Mouse (Mus musculus) macrophage (primary cell): ENCODE data around the gene Efnb3. TPM values are rescaled to one million over a fixed set of nuclear protein-coding genes. Genes with fewer than 3 reads are reported as not detected.

Experiments
- H3K27ac ChIP-seq: fragments of 350-480 bp; formaldehyde crosslinking; 2 replicates; pipeline ENCODE4 v1.9.0; 2021
- H3K36me3 ChIP-seq: fragments of 350-480 bp; formaldehyde crosslinking; 2 replicates; pipeline ENCODE4 v1.9.0; 2021; ENCODE audit errors: inconsistent target
- H3K4me3 ChIP-seq: fragments of 350-480 bp; formaldehyde crosslinking; 2 replicates; pipeline ENCODE4 v1.9.0; 2021; ENCODE audit errors: inconsistent target
- H3K79me2 ChIP-seq: fragments of 350-480 bp; formaldehyde crosslinking; 2 replicates; pipeline ENCODE4 v1.9.0; 2021; ENCODE audit errors: inconsistent target
- WGBS: methylation state at CpG from one replicate; pipeline ENCODE4 v1.1.7; 2026; ENCODE audit warnings: inconsistent platforms; ENCODE audit not compliant: missing documents; 5-methylcytosine and 5-hydroxymethylcytosine counted together
- polyA plus RNA-seq: library from polyadenylated mRNA; stranded (reverse); fragments of 250-400 nt; gene quantifications from 3 replicates; pipeline ENCODE4 v1.2.4, GENCODE M21; 2018; ENCODE audit warnings: inconsistent platforms

The Efnb3 gene
- polyA plus RNA-seq, 1 experiment from 2014 or later = 0.06 TPM

DNA sequence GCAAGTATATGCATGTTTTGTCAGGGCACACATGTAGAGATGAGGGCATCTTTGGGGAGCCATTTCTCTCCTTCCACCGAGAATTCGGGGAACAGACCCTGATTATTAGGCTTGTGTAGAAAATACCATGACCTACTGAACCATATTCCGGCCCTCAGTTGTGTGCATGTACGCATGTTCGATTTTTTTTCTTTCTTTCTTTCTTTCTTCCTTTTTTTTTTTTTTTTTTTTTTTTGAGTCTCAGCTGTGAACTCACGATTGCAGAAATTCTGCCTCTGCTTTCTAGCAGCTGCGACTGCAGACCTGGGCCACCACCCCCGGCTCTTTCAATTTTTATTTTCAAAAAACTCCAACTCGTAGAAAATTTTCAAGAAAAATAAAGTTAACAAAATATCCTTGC is 34.3 kb downstream of the Efnb3 start:
- Histone ChIP-seq H3K79me2 (no peaks in the 10 kb centered on the region), H3K36me3 (no peaks in the 10 kb centered on the region), H3K4me3 (no peak overlapping the region), H3K27ac (no peak overlapping the region)
- 77% methylated on average over 6 of the region's 9 CpGs for WGBS

DNA sequence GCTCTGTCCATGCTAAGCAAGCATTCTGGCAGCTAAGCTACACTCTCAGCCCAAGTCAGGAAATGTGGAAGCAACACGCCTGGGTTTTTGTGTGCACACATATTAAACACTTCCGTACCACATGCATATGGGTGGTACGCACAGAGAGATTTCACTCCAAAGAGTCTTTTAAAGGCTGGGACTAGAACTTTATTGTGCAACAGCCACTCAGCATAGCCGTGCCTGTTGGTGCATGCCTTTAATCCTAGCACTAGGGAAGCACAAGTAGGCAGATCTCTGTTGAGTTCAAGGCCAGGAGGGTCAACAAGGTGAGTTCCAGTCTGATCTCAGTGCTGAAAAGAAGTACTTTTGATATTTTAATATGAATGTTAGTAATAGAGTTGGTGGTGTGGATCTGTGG is 36.4 kb downstream of the Efnb3 start:
- H3K79me2 ChIP-seq = no peaks in the 10 kb centered on the region
- H3K27ac ChIP-seq = no peak overlapping the region
- WGBS = 88% methylated on average over 4 of the region's 4 CpGs
- H3K36me3 ChIP-seq = no peaks in the 10 kb centered on the region
- no peak overlapping the region for H3K4me3 ChIP-seq

DNA sequence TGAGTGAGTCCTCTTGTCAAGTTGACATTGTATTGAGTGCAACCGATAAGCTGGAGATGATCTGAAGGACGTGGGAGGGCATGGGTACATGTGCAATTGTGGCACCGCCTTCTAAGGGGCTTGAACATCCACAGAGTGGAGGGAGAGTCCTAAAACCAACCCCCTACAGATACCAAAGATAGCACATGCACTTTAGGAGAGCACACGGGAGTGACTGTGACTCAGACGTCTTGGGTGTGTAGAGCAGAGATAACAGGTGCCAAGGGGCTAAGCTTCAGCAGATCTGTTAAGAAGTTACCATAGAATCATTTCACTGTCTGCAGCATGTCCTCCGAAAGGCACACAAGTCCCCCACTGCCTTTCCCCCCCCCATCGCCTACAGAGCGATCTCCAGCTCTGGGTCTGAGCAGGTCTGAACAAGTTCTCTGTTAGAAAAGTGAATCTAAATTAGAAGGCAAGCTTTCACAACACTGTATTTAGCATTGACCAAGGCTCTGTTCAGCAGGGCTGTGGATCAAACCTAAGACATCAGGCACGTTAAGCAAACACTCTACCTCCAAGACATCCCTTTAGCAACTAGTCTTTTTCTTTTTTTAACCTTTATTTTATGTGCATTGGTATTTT is 38.4 kb downstream of the Efnb3 start:
- no peaks in the 10 kb centered on the region for H3K36me3 ChIP-seq
- no peak overlapping the region for H3K27ac ChIP-seq
- no peaks in the 10 kb centered on the region for H3K79me2 ChIP-seq
- H3K4me3 ChIP-seq = no peak overlapping the region
- WGBS = 88% methylated on average over 9 of the region's 9 CpGs

DNA sequence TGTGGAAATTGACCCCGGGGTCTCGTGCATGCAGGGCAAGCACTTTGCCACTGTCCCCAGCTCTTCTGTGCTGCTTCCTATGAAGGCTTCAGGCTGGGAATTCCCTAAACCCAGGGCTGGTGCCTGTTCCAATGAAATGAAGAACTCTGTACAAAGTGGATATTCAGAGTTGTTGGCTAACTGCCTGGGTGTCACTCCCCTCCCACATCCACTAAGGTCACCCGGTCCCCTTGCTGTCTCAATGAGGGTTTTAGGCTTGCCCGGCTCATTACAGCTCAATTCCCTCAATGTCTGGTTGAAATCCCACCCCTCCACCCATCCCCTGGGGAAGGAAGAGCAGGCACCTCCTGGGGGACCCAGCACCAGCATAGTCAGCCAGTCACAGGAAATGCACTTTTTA is 40.0 kb downstream of the Efnb3 start:
- no peaks in the 10 kb centered on the region for H3K36me3 ChIP-seq
- no peak overlapping the region for H3K27ac ChIP-seq
- no peak overlapping the region for H3K4me3 ChIP-seq
- 74% methylated on average over 4 of the region's 4 CpGs for WGBS
- H3K79me2 ChIP-seq = no peaks in the 10 kb centered on the region

DNA sequence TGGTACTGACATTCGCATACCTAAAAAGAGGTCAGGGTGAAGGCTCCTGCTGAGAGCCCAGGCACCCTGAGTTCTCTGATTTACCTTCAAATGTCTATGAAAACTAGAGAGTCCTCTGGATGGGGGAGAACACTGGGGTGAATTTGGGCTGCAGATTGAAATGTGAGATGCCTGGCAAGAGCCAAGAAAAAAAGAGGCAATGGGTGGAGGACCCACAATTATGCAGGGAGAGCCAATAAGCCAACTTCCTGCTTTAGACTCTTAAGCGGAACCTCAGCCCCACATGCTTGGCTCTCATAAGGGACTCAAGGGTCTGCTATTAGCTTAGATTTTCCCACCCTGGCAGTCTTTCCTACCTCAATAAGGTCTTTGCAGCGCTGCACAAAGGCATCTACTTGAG is 43.3 kb downstream of the Efnb3 start:
- no peaks in the 10 kb centered on the region for H3K36me3 ChIP-seq
- no peak overlapping the region for H3K4me3 ChIP-seq
- no peak overlapping the region for H3K27ac ChIP-seq
- H3K79me2 ChIP-seq = no peaks in the 10 kb centered on the region
- WGBS = 45% methylated on average over 3 of the region's 3 CpGs

DNA sequence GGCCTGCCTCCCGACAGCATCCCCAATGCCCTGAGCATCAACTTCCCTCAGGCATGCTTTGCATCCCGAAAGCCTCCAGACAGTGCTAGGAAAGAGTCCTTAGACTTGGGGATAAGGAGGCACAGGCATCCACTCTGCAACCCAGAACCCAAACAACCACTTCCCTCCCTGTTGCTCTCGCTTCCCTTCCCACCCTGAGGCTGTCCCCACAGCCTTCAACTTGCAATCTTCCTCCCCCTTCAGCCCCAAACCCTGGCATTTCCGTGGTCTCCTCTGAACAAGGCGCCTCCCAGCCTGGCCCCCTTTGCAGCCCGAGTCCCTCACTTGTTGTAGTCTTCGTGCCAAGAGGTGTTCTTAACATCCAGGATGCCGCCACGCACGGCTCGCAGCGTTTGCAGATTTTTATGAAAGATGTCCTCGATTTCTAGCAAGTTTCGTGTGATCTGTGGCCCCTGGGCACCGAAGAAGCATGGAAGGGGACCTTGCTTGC is 43.8 kb downstream of the Efnb3 start:
- no peaks in the 10 kb centered on the region for H3K36me3 ChIP-seq
- no peak overlapping the region for H3K27ac ChIP-seq
- 31% methylated on average over 15 of the region's 15 CpGs for WGBS
- H3K4me3 ChIP-seq = no peak overlapping the region
- no peaks in the 10 kb centered on the region for H3K79me2 ChIP-seq

DNA sequence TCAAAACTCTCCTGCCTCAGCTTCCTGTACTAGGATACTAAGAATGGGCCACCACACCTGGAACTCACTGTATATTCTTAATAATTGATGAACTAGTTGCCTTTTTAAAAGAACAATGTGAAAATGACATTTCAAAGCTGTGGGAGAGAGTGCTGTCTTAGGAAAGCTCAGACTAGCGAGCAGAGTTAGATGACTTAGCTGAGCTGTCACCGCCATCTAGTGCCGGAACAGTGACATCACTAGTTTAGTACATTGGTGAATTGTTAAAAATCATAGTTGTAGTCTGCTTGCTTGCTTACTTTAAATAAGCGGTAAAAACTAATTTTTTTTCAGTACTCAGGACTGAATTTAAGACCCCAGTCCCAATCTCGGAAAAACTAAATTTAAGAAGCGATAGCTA is 46.2 kb downstream of the Efnb3 start:
- H3K27ac ChIP-seq = no peak overlapping the region
- no peaks in the 10 kb centered on the region for H3K79me2 ChIP-seq
- no peak overlapping the region for H3K4me3 ChIP-seq
- H3K36me3 ChIP-seq = no peaks in the 10 kb centered on the region
- WGBS = 11% methylated on average over 6 of the region's 6 CpGs

DNA sequence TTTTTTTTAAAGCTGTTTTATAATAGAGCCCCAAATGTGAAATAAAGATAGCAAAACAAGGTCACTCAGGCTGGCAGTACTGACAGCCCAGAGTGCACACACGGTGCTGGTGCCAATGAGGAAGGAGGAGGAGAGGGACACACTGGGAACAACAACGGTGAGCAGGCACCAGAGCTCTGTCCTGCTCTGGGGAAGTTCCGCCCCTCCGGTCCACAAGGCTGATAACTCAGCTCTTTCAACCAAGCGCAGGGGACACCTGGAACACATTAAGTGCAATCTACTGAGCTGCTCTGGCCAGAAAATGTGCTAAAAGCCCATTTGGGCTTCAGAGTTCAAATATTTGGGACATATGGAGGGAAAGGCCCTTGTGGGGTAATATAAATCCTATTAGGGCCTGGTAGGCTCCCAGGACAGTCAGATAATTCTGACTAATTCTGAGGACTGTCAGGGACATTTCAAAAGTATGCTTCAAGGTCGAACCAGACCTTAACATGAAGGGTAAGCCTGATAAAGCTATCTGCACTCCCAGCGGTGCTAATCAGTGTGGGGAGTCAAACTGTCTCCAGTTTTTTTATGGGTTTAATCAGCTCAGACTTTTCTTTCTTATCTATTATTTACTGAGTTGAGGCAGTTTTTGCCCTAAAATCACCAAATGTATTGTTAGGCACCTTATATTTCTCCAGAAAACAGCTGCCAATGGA is 49.1 kb downstream of the Efnb3 start:
- H3K36me3 ChIP-seq = no peaks in the 10 kb centered on the region
- no peak overlapping the region for H3K4me3 ChIP-seq
- H3K79me2 ChIP-seq = no peaks in the 10 kb centered on the region
- WGBS = 75% methylated on average over 7 of the region's 7 CpGs
- no peak overlapping the region for H3K27ac ChIP-seq

Other genes starting within 250 kb of the Efnb3 start
- 3.6 to 6.7 TPM (median 5.4 TPM) in 3 replicates for gene Cntrob, start 236.4 kb downstream of the Efnb3 start, polyA plus RNA-seq
- 103 to 111 TPM (median 110 TPM) in 3 replicates for gene Trappc1, start 236.2 kb downstream of the Efnb3 start, polyA plus RNA-seq
- gene Kcnab3, start 233.9 kb downstream of the Efnb3 start, polyA plus RNA-seq = 0.11 to 0.33 TPM (median 0.23 TPM) in 3 replicates
- gene Rnf227, start 219.7 kb downstream of the Efnb3 start, polyA plus RNA-seq = 3.3 to 4.4 TPM (median 3.6 TPM) in 3 replicates
- 43.6 to 105 TPM (median 82.3 TPM) in 3 replicates for gene Chd3, start 190.8 kb downstream of the Efnb3 start, polyA plus RNA-seq
- 60.0 to 104 TPM (median 95.8 TPM) in 3 replicates for gene Naa38, start 164.7 kb downstream of the Efnb3 start, polyA plus RNA-seq
- gene Cyb5d1, start 164.6 kb downstream of the Efnb3 start, polyA plus RNA-seq = 25.0 to 35.1 TPM (median 31.3 TPM) in 3 replicates
- 0.09 TPM in 1 of 3 replicates, not detected in the others for gene Tmem88, start 162.0 kb downstream of the Efnb3 start, polyA plus RNA-seq
- 4.5 to 15.0 TPM (median 11.0 TPM) in 3 replicates for gene Kdm6b, start 146.5 kb downstream of the Efnb3 start, polyA plus RNA-seq
- gene Dnah2, start 11.1 kb downstream of the Efnb3 start, polyA plus RNA-seq = 0.32 to 3.0 TPM (median 1.5 TPM) in 3 replicates
- gene Wrap53, start 20.1 kb upstream of the Efnb3 start, polyA plus RNA-seq = 4.4 to 5.0 TPM (median 5.0 TPM) in 3 replicates
- gene Trp53, start 20.2 kb upstream of the Efnb3 start, polyA plus RNA-seq = 32.6 to 59.9 TPM (median 52.5 TPM) in 3 replicates
- gene Atp1b2, start 45.7 kb upstream of the Efnb3 start, polyA plus RNA-seq = not detected in 3 replicates
- not detected in 3 replicates for gene Shbg, start 57.7 kb upstream of the Efnb3 start, polyA plus RNA-seq
- 1.6 to 2.2 TPM (median 1.6 TPM) in 3 replicates for gene Sat2, start 61.8 kb upstream of the Efnb3 start, polyA plus RNA-seq
- gene Fxr2, start 72.8 kb upstream of the Efnb3 start, polyA plus RNA-seq = 36.0 to 36.7 TPM (median 36.3 TPM) in 3 replicates
- gene Sox15, start 95.1 kb upstream of the Efnb3 start, polyA plus RNA-seq = 0.46 TPM in 1 of 3 replicates, not detected in the others
- gene Mpdu1, start 102.4 kb upstream of the Efnb3 start, polyA plus RNA-seq = 81.7 to 90.9 TPM (median 89.2 TPM) in 3 replicates
- gene Cd68, start 105.9 kb upstream of the Efnb3 start, polyA plus RNA-seq = 3,562 to 8,261 TPM (median 3,776 TPM) in 3 replicates
- gene Eif4a1, start 112.2 kb upstream of the Efnb3 start, polyA plus RNA-seq = 683 to 1,306 TPM (median 693 TPM) in 3 replicates
- 57.8 to 99.6 TPM (median 77.5 TPM) in 3 replicates for gene Senp3, start 121.9 kb upstream of the Efnb3 start, polyA plus RNA-seq
- 16.4 to 43.4 TPM (median 40.3 TPM) in 3 replicates for gene Tnfsf13, start 125.6 kb upstream of the Efnb3 start, polyA plus RNA-seq
- 89.2 to 140 TPM (median 130 TPM) in 3 replicates for gene Tnfsf12, start 135.6 kb upstream of the Efnb3 start, polyA plus RNA-seq
- 25.2 to 36.9 TPM (median 25.5 TPM) in 3 replicates for gene Tnfsfm13, start 135.9 kb upstream of the Efnb3 start, polyA plus RNA-seq
- gene Polr2a, start 198.4 kb upstream of the Efnb3 start, polyA plus RNA-seq = 63.4 to 133 TPM (median 79.6 TPM) in 3 replicates
- not detected in 3 replicates for gene Slc35g3, start 201.8 kb upstream of the Efnb3 start, polyA plus RNA-seq
- gene Zbtb4, start 205.7 kb upstream of the Efnb3 start, polyA plus RNA-seq = 11.6 to 17.8 TPM (median 12.0 TPM) in 3 replicates
- gene Chrnb1, start 235.7 kb upstream of the Efnb3 start, polyA plus RNA-seq = not detected in 3 replicates
- 0.69 to 2.7 TPM (median 2.3 TPM) in 3 replicates for gene Fgf11, start 241.7 kb upstream of the Efnb3 start, polyA plus RNA-seq
- gene Tmem102, start 245.4 kb upstream of the Efnb3 start, polyA plus RNA-seq = not detected in 3 replicates